Mouse (Mus musculus): ENCODE measurements around the gene Iqgap1.

- TF ChIP-seq CTCF (IDR thresholded peaks at IDR 0.05) (no peak), EP300 (IDR thresholded peaks at IDR 0.05; ENCODE audit: insufficient read depth, low read depth, low read length) (no peak), POLR2A (IDR thresholded peaks at IDR 0.05; ENCODE audit: insufficient read depth, low read depth, low read length) (no peak)
Observed at GRCm38 (mm10) chr7:80776090-80776489, 49.7 kb downstream of the Iqgap1 start.
